Mouse (Mus musculus): Measurements from ENCODE around the gene Serpina3f.

Gene Serpina3f

DNA sequence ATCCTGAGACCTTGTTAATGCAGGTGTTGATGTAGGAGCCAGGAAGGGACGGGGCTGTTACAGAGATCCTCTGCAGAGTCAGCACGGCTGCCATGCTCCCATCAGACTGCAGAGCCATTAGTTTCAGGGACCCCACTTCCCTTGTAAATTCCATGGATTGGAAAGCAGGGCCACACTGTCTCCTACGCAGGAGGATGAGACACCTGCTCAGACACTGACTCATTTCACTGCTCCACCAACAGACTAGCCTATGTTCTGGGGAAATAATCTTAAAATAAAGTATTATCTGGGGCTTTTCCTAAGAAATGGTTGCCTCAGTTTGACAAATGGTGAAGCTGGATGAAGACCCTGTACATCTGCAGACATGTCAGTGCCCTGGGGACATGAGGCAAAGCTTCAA, 33.9 kb downstream of the Serpina3f start:
- DNase-seq (ENCODE audit: low read depth), result no peak

- no peak for DNase-seq (ENCODE audit: low read depth)
Measured at GRCm38 (mm10) chr12:104261041-104261440, 46.7 kb downstream of the Serpina3f start.

DNA sequence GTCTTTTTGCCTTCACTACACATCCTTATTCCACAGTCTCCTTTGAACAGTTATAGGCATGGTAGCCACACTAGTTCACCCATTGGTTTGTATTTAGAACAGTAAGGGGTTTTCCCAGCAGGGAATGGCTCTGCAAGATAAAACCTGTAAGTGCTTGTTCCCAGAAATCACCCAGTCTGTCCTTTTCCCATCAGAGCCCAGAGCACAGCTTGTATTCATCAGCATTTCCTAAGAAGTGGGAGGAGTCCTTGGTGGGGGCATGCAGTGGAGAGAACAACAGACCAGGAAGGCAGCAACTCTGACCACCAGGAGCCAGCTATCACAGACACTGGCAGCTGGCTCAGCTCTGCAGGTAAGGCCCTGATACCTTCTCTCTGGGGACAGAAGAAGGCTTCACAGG, 48.5 kb downstream of the Serpina3f start, which contains the start of gene Serpina3i:
TSS of gene Serpina3i (plus strand) at position 260 of the 400 bp plus-strand sequence.
- no peak for DNase-seq (ENCODE audit: low read depth)

GRCm38 (mm10) chr12:104266374-104266773, 52.0 kb downstream of the Serpina3f start:
- DNase-seq (ENCODE audit: low read depth), result no peak

Measured in c-Kit-positive CD71-negative TER-119-negative erythroid progenitor cells, embryonic 14.5 days (primary cell).